Mouse (Mus musculus): ENCODE measurements around the gene Kalrn. TPM values are rescaled to one million over a fixed set of nuclear protein-coding genes. Genes with fewer than 3 reads are reported as not detected.

Kalrn gene
- total RNA-seq, 2 experiments from 2014 or later = 23.0 to 24.1 TPM

GRCm38 (mm10) chr16:33923758-33924157 is 649.6 kb downstream of the Kalrn start:
- DNase-seq (ENCODE audit: low spot score in 2 of 2) = no peak

- no peak for DNase-seq (ENCODE audit: low spot score in 2 of 2)
Observed at GRCm38 (mm10) chr16:33923001-33923316, 650.4 kb downstream of the Kalrn start.

DNA sequence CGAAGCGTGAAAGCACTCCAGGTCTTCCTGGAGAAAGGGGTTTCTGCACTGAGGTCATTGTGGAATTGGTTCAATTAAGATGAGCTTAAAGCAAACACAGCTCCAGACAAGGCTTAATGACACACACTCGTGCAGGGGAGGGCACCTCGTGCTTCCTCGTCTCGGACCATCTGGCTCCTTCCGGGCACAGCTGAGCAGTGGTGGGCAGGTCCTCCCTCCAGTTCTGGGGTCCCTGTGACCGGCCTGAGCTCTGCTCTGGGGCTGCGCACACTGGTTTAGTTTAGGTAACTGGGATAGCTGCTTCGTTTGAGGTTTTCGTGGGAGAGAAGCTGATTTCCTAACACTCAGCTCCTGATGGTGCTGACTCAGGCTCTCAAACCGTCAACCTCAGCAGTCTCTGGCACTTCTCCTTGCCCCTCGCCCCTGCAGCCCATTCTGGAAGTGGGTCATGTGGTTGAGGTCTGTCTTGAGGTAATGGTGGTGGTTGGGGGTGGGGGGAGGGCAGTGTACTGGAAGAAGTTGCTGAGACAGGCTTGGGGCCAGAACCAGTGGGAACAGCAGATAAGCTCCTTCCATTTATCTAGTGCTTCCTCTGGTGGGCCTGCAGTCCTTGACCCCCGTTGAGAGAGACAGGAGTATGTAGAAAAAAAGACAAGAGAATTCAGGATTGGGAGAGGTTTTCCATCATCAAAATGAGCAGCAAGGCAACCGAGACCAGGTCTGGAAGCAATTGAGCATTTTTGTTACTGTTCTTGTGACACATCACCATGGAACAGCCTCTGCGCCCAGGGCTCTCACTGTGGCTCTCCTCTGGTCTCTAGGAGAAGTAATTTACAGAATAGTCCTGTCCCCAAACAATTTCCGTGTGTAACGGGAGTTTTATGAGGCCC is 651.0 kb downstream of the Kalrn start:
- DNase-seq (ENCODE audit: low spot score in 2 of 2) = no peak

DNA sequence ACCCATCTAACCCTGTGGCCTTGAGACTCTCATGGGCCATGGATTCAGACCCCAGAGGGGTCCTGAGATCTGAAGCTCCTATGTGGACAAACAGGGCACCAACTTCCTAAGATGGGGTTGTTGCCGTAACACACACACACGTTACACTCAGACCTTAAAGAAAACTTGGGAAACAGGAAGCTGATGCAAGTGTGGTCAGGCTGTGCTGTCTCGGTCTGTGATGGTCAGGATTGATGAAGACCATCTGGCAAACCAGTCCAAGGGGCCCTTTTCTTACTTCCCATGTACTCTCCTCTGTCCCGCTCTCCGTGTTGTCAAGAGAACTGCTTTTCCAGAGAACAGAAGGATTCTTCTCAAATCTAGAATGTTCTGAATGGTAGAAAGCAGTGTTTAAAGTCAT is 651.8 kb downstream of the Kalrn start:
- DNase-seq (ENCODE audit: low spot score in 2 of 2) = no peak

Other genes starting within 250 kb of the Kalrn start
- not detected for gene Ropn1, start 76.4 kb upstream of the Kalrn start, total RNA-seq (2021)
- gene Ccdc14, start 117.1 kb upstream of the Kalrn start, total RNA-seq (2021) = 1 to 10 TPM; 8.3 to 9.6 TPM
- gene Mylk, start 171.7 kb upstream of the Kalrn start, total RNA-seq (2021) = 10 to 100 TPM; 50.8 to 66.3 TPM